Mouse (Mus musculus) midbrain, embryonic 10.5 days (tissue): ENCODE data around the gene Accs. TPM values are rescaled to one million over a fixed set of nuclear protein-coding genes. Genes with fewer than 3 reads are reported as not detected.

Source experiments
- DNase-seq: peaks from one replicate; pipeline ENCODE4 v3.0.0-alpha.2; 2017; ENCODE audit warnings: low spot score
- H3K27ac ChIP-seq: fragments of 300-500 bp; sonication (generic); replicated peaks from 2 replicates; pipeline ENCODE4 v1.5.1; 2016; ENCODE audit warnings: mild to moderate bottlenecking
- H3K27me3 ChIP-seq: fragments of 300-500 bp; sonication (generic); 2 replicates; pipeline ENCODE4 v1.6.1; 2016; ENCODE audit warnings: low read depth, mild to moderate bottlenecking; ENCODE audit not compliant: poor library complexity, severe bottlenecking
- H3K36me3 ChIP-seq: fragments of 300-500 bp; sonication (generic); 2 replicates; pipeline ENCODE4 v1.6.1; 2016; ENCODE audit warnings: mild to moderate bottlenecking, moderate library complexity
- H3K4me1 ChIP-seq: fragments of 300-500 bp; sonication (generic); 2 replicates; pipeline ENCODE4 v1.6.1; 2016
- H3K4me3 ChIP-seq: fragments of 300-500 bp; sonication (generic); 2 replicates; pipeline ENCODE4 v1.5.1; 2016; ENCODE audit warnings: mild to moderate bottlenecking, moderate library complexity
- H3K9me3 ChIP-seq: fragments of 300-500 bp; sonication (generic); replicated peaks from 2 replicates; pipeline ENCODE4 v1.6.1; 2016; ENCODE audit warnings: mild to moderate bottlenecking
- WGBS: fragments of 180-500 bp; shearing (Covaris S2); methylation state at CpG from one replicate; pipeline ENCODE4 v1.1.7; 2016; 5-methylcytosine and 5-hydroxymethylcytosine counted together
- polyA plus RNA-seq: library from polyadenylated mRNA; unstranded; fragments of >200 nt; fragmentation: Nextera tagmentation; extraction: Ambion mirVana; gene quantifications from 2 replicates; pipeline ENCODE4 v1.2.1, GENCODE M21; 2016

Accs gene
- polyA plus RNA-seq, 1 experiment from 2014 or later, result 7.2 TPM

DNA sequence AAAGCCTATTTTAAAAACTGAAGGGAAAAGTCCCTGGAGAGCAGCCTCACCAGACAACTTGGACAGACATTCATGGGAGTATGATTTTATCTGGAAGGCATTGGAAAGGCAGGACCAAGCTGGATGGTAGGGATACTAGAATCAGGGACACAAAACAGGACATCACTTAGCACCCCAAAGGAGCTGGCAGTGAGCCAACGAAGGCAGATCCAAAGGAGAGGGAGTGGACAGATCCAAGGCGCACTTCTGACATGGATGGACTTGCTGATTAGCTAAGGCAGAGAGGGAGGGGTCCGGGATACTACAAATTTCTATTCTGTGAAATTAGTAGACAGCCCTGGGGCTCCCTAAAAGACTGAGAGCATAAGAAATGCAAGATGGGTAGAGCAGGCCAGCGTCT, 44.2 kb downstream of the Accs start:
- DNase-seq, result no peak
- 92% methylated on average over 4 of the region's 4 CpGs for WGBS
- Histone ChIP-seq H3K9me3 (no peaks in the 10 kb centered on the region), H3K27me3 (no peaks in the 10 kb centered on the region), H3K27ac (no peak overlapping the region), H3K4me3 (no peak overlapping the region), H3K4me1 (peaks cover 3% of the 10 kb centered on the region; the same call in 1 of the 2 replicates), H3K36me3 (peaks cover 76% of the 10 kb centered on the region)

DNA sequence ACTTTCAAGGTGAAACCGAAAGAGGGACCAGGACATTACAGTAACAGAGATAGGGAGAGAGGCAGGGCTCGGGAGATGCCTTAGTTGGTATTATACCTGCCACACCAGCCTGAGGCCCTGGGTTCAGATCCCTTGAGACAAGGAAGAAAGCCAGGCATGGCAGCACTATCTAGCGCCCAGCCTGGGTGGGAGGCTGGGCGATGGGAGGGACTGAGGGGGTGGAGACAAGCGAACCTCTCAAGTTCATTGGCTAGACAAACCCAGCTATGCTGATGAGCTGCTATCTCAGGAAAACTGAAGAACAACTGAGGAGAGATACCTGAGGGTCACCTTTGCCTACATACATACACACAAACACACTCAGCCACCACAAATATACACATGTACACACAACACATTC, 44.7 kb downstream of the Accs start:
- WGBS, result 86% methylated on average over 5 of the region's 5 CpGs
- Histone ChIP-seq H3K27me3 (no peaks in the 10 kb centered on the region), H3K9me3 (no peaks in the 10 kb centered on the region), H3K4me1 (peaks cover 4% of the 10 kb centered on the region; the same call in 1 of the 2 replicates), H3K36me3 (peaks cover 71% of the 10 kb centered on the region), H3K27ac (no peak overlapping the region), H3K4me3 (no peak overlapping the region)
- DNase-seq, result no peak

DNA sequence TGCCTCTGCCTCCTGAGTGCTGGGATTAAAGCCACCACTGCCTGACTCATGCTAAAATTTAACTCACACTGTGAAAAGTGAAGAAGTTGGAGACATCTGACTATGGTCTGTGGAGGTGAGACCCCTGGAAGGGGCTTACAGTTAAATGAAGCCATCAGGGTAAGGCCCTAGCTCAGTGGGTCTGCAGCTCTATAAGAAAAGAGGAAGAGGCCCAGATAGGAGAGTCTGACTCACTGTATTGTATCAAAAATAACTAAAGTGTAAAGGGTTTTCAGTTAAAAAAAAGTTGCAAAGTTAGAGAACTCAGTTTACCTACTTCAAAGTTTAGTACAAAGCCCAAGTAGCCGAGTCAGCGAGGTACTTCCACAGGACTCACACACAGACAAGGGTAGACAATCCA, 46.8 kb downstream of the Accs start:
- H3K4me3 ChIP-seq, result no peak overlapping the region
- no peaks in the 10 kb centered on the region for H3K9me3 ChIP-seq
- peaks cover 7% of the 10 kb centered on the region; the same call in 1 of the 2 replicates for H3K4me1 ChIP-seq
- H3K27me3 ChIP-seq, result no peaks in the 10 kb centered on the region
- peaks cover 61% of the 10 kb centered on the region for H3K36me3 ChIP-seq
- 94% methylated on average over 2 of the region's 2 CpGs for WGBS
- no peak for DNase-seq
- no peak overlapping the region for H3K27ac ChIP-seq

DNA sequence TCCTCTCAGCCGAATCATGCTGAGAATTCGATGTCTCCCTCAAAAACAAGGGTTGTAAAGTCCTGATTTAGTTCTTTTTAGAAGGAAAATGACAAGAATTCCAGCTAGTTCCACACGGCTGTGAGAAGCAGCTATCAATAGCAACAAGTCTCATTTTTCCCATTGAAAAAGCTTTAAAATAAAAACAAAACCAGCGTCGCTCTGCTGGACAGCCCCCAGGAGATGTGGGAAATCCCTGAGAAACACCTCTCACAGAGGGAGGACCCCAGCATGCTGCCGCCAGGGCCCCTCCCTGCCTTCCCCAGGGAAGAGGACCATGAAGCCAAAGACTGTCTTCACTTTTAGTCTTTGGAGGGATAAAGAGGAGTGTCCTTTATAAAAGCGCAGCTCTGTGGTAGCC, 48.6 kb downstream of the Accs start:
- no peak for DNase-seq
- no peak overlapping the region for H3K4me3 ChIP-seq
- H3K27me3 ChIP-seq, result no peaks in the 10 kb centered on the region
- no peaks in the 10 kb centered on the region for H3K9me3 ChIP-seq
- WGBS, result 74% methylated on average over 7 of the region's 7 CpGs
- H3K36me3 ChIP-seq, result peaks cover 63% of the 10 kb centered on the region
- no peak overlapping the region; the same call in 1 of the 2 replicates for H3K27ac ChIP-seq
- H3K4me1 ChIP-seq, result peaks cover 7% of the 10 kb centered on the region; the same call in 1 of the 2 replicates

DNA sequence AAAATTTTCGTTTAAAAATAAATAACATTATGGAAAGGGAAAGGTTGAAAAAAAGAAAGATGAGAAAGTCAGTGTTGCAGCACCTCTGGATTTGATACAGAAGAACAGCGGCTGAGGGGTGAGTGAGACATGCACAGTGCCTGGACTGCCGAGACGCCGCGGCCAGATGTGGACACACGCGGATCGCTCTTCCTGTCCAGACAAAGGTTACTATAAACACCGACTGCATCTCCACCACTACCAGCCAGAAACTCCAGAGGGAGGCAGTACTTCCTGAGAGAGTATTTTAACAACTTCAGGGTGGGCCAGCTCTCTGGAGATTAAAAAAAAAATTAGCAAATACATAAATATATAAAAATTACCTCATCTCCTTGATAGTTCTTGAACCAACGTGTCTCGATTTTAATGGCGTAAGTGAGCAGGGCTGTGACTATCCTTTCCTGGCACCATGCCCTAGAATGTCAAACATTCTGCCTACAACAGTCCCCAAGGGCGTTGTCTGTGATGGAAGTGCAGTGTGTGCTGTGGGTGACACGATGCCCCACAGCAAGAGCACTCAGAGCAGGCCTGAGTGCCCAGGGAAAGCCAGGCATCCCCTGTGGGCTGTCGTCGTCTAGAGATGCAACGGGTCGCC, 52.5 kb downstream of the Accs start:
- Histone ChIP-seq H3K36me3 (peaks cover 58% of the 10 kb centered on the region), H3K27me3 (no peaks in the 10 kb centered on the region), H3K27ac (no peak overlapping the region), H3K4me1 (peaks cover 7% of the 10 kb centered on the region; the same call in 1 of the 2 replicates), H3K4me3 (no peak overlapping the region), H3K9me3 (no peaks in the 10 kb centered on the region)
- DNase-seq, result no peak
- WGBS, result 84% methylated on average over 19 of the region's 19 CpGs

DNA sequence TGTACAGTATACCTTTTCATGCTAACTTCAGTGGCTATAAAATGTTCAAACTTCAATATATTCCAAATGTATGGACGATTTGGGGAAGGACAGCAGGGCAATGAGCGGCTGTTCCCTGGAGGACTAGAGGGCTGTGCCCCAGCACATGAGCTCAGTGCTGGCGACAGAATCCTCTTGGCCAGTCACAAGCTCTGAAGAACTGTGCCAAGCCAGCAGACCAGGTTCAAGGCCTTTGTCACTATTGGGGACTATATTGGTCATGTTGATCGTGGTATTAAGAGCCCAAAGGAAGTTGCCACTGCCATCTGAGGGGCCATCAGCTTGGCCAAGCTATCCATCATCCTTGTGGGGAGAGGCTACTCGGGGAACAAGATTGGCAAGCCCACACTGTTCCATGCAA, 55.4 kb downstream of the Accs start:
- no peaks in the 10 kb centered on the region for H3K27me3 ChIP-seq
- H3K36me3 ChIP-seq, result peaks cover 51% of the 10 kb centered on the region
- H3K9me3 ChIP-seq, result no peaks in the 10 kb centered on the region
- no peak for DNase-seq
- WGBS, result 96% methylated on average over 5 of the region's 5 CpGs
- H3K4me1 ChIP-seq, result 0 out of 2 replicates have a peak, but pooled peaks cover 3% of the 10 kb centered on the region
- no peak overlapping the region for H3K4me3 ChIP-seq
- no peak overlapping the region for H3K27ac ChIP-seq

DNA sequence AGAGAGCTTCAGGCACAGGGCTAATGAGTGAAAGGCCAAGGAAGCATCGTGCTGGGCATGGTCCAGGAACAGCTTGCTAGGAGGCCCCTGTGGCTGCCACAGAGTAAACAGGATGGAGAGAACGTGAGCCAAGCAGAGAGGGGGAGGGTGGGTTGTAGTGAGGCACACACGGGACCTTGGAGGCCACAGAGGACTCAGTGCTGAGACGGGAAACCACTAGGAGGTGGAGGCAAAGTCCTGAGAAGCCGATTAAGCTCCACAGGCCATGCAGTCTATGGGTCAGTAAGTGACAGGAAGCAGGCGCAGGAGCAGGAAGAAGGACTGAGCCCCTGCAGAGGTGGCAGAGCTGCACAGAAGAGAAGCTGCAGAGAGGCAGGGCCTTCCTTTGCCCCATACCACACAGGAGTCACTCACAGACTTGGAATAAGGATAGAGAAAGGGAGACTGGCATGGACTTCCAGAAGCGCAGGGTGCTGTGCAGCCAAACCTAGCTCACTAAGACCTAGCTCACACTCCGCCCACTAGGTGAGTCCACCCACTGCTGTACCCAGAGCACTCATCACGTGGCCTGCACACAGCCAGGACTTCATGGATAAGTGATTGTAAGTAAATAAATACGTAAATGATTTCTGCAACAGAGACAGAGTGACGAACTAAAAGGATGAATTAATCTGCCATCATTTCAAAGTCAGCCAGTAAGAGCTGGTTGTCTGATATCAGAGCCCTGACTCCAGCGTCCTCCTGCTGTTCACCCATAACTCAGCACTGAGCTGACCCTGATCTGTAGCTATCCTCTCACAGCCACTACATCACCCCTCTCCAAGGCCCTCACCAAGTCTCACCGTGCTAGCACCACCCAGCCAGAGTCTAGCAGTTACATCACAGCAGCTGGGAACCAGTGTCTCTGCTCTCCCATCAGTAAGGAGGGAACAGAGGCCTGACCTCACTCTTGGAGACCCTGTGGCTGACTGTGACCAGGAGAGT, 57.9 kb downstream of the Accs start:
- Histone ChIP-seq H3K4me3 (no peak overlapping the region), H3K4me1 (0 out of 2 replicates have a peak, but pooled peaks cover 3% of the 10 kb centered on the region), H3K27ac (no peak overlapping the region), H3K36me3 (peaks cover 51% of the 10 kb centered on the region), H3K9me3 (no peaks in the 10 kb centered on the region), H3K27me3 (no peaks in the 10 kb centered on the region)
- DNase-seq, result no peak
- 63% methylated on average over 13 of the region's 13 CpGs for WGBS

DNA sequence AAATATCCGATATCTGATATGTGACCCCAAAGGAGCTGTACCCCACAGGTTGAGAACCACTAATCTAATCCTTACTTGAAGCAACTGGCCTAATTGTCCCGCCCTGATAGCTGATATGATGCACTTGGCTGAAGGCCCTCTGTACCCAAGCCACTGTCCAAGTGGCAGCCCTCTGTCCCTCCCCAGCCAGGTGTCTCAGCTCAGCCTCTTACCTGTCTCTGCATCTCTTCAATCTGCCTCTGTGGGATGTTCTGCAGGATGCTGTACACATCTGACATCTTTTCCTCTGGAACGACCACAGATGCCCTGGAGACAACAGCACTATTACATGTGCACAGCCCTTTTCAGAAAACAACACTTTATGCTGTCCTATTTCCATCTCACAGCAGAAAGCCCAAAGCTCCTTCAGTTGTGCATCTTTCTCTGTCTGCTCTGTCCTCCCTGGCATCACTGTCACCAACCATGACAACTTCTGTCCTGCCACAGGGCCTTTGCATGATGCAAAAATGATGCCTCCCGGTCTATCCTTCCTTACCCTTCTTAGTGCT, 58.9 kb downstream of the Accs start:
- H3K4me1 ChIP-seq, result peaks cover 6% of the 10 kb centered on the region
- 86% methylated on average over 4 of the region's 4 CpGs for WGBS
- no peaks in the 10 kb centered on the region for H3K9me3 ChIP-seq
- peaks cover 43% of the 10 kb centered on the region for H3K36me3 ChIP-seq
- DNase-seq, result no peak
- no peak overlapping the region for H3K27ac ChIP-seq
- no peak overlapping the region for H3K4me3 ChIP-seq
- no peaks in the 10 kb centered on the region for H3K27me3 ChIP-seq

DNA sequence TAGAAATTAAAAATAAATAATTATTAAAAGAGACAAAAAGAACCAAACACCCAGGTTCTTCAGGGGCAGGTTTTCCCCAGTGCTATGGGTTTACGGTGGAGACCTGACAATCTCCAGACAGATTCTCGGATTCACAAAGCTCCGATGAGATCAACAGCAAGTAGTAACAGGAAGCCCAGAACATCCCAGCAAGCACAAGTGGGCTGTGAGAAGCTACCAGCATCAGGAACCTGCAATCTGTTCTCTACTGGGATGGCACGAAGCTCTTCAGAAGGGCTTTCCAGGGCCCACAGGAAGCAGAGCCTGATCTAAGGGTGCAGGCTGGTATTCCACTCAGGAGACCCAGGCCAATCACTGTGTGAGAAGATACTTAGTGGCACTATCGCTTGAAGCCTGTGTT, 61.2 kb downstream of the Accs start:
- Histone ChIP-seq H3K36me3 (peaks cover 24% of the 10 kb centered on the region), H3K27me3 (no peaks in the 10 kb centered on the region), H3K9me3 (no peaks in the 10 kb centered on the region), H3K4me1 (peaks cover 27% of the 10 kb centered on the region), H3K27ac (no peak overlapping the region), H3K4me3 (no peak overlapping the region)
- 88% methylated on average over 5 of the region's 5 CpGs for WGBS
- no peak for DNase-seq

DNA sequence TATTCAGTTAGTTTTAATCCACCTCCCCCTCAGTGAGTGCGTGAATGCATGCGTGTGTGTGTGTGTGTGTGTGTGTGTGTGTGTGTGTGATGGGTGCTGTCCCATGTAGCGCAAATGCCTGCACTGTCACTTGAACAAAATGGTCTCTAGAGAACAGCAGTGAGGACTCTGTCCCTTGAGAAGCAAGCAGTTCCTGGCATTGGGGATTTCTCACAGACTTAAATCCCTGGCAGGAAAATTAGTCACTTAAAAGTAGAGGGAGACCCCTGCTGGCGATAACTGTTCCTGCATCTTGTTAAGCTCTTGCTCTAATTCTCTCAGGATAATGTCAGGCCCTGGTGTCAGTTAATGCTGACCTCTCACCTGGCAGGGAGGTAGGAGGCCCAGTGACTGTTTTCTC, 63.6 kb downstream of the Accs start:
- Histone ChIP-seq H3K36me3 (peaks cover 24% of the 10 kb centered on the region), H3K27me3 (no peaks in the 10 kb centered on the region), H3K4me3 (no peak overlapping the region), H3K27ac (no peak overlapping the region), H3K9me3 (no peaks in the 10 kb centered on the region), H3K4me1 (peaks cover 23% of the 10 kb centered on the region)
- peak; percentile 72 for DNase-seq
- WGBS, result 49% methylated on average over 4 of the region's 4 CpGs

DNA sequence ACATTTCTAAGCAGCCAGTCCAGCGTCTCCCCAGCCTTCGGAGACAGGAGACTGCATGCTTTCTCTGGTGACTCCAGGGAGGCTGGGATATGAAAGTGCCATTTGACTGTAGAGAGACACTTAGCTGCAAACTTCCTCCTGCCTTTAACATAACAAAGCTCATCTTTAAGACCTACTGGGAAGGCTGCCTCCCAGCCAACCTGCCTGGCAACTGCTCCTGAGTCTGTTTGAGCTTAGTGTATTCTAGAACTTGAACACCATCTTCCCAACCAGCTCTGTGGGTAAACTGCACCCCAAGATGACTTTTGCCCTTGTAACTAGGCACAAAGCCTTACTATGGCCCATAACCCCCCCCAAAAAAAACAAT, 64.3 kb downstream of the Accs start:
- H3K27ac ChIP-seq, result peak overlapping the region; percentile 55; the same call in 1 of the 2 replicates
- WGBS, result 43% methylated on average over 2 of the region's 2 CpGs
- no peaks in the 10 kb centered on the region for H3K9me3 ChIP-seq
- peaks cover 26% of the 10 kb centered on the region for H3K4me1 ChIP-seq
- H3K36me3 ChIP-seq, result peaks cover 24% of the 10 kb centered on the region
- H3K4me3 ChIP-seq, result no peak overlapping the region
- H3K27me3 ChIP-seq, result no peaks in the 10 kb centered on the region
- no peak for DNase-seq

DNA sequence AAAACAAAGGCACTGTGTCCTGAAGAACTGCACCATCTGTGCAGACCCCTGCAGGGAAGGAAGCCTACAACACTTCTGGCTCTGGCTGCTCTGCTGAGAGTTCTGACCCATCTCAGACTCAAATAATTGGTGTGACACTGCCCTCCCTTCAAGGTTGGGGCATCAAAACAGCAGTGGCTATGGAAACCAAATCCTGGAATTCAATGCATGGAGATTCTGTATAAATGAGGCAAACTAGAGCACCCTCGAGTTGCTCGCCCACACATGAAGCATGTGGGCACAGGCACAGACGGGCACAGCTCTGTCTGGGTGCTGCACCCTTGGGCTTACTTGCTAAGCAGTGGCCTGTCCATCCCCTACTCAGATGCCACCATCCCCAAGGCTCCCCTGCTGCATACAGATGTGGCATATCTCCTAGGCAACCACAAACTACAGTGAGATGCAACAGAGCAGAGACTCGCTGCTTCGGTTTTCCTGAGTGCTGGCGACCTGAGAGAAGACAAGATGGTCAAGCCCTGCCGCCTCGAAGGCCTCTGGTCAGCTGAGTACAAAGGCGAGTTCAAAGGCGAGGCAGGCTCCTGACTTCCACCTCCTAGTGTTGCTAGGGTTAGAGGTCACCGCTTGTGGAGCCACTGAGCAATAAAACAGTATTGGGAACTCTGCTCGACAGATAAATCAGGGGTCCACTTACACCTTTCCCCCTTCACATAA, 64.9 kb downstream of the Accs start:
- Histone ChIP-seq H3K27me3 (no peaks in the 10 kb centered on the region), H3K4me3 (no peak overlapping the region), H3K27ac (peak overlapping the region; percentile 55; the same call in 1 of the 2 replicates), H3K4me1 (peaks cover 30% of the 10 kb centered on the region), H3K9me3 (no peaks in the 10 kb centered on the region), H3K36me3 (peaks cover 23% of the 10 kb centered on the region)
- 23% methylated on average over 12 of the region's 12 CpGs for WGBS
- peak; percentile 41 for DNase-seq
